Mouse (Mus musculus) liver, adult 2 months (tissue): ENCODE measurements around the gene Tmem26. TPM values are rescaled to one million over a fixed set of nuclear protein-coding genes. Genes with fewer than 3 reads are reported as not detected.
"Not testable (repeated sequence)": the region's sequence is repeated elsewhere in the genome, so short reads cannot be mapped to it uniquely, and the experiment has no call there.

Source experiments
- DNase-seq: peaks from one replicate; pipeline ENCODE4 v3.0.0-alpha.2; 2011; ENCODE audit warnings: low read depth, low spot score; ENCODE audit errors: extremely low read depth
- H3K27ac ChIP-seq: fragments of 200-500 bp; replicated peaks from 2 replicates; pipeline ENCODE4 v1.5.1; 2012; ENCODE audit warnings: low read depth, mild to moderate bottlenecking, control low read depth, inconsistent platforms, low read length; ENCODE audit not compliant: insufficient read depth
- H3K27me3 ChIP-seq: fragments of 200-500 bp; 2 replicates; pipeline ENCODE4 v1.6.1; 2012; ENCODE audit warnings: mild to moderate bottlenecking, moderate library complexity, low read length, inconsistent platforms; ENCODE audit not compliant: control insufficient read depth, insufficient read depth
- H3K36me3 ChIP-seq: fragments of 200-500 bp; 2 replicates; pipeline ENCODE4 v1.6.1; 2012; ENCODE audit warnings: low read length, inconsistent platforms; ENCODE audit not compliant: control insufficient read depth, insufficient read depth
- H3K4me1 ChIP-seq: fragments of 200-500 bp; 2 replicates; pipeline ENCODE4 v1.6.1; 2011; ENCODE audit warnings: low read length; ENCODE audit not compliant: control insufficient read depth, insufficient read depth
- H3K4me3 ChIP-seq: fragments of 200-500 bp; 2 replicates; pipeline ENCODE4 v1.5.1; 2011; ENCODE audit warnings: low read depth, mild to moderate bottlenecking, control low read depth, low read length, moderate library complexity; ENCODE audit not compliant: insufficient read depth
- H3K79me2 ChIP-seq: fragments of 200-500 bp; 2 replicates; pipeline ENCODE4 v1.6.1; 2012; ENCODE audit warnings: inconsistent platforms, mild to moderate bottlenecking, low read length, moderate library complexity; ENCODE audit not compliant: control insufficient read depth, insufficient read depth
- H3K9ac ChIP-seq: fragments of 200-500 bp; 2 replicates; pipeline ENCODE4 v1.6.1; 2012; ENCODE audit warnings: low read depth, mild to moderate bottlenecking, control low read depth, inconsistent platforms, low read length
- CTCF ChIP-seq: fragments of 200-500 bp; IDR thresholded peaks from 2 replicates; pipeline ENCODE4 v1.5.1; 2011; ENCODE audit warnings: low read depth, low read length, control low read depth
- POLR2A ChIP-seq: fragments of 200-500 bp; IDR thresholded peaks from 2 replicates; pipeline ENCODE4 v1.6.1; 2011; ENCODE audit warnings: low read length, control low read depth; ENCODE audit not compliant: insufficient read depth; ENCODE audit errors: extremely low read depth
- WGBS: fragments of 180-500 bp; shearing (Covaris S2); methylation state at CpG from one replicate; pipeline ENCODE4 v1.1.7; 2018; 5-methylcytosine and 5-hydroxymethylcytosine counted together
- polyA plus RNA-seq: library from polyadenylated mRNA; depleted of rRNA; stranded (reverse); fragments of >200 nt; gene quantifications from 2 replicates; pipeline ENCODE4 v1.2.3, GENCODE M21; 2012
- total RNA-seq: library from RNA; depleted of rRNA; stranded (reverse); fragments of >200 nt; gene quantifications from 2 replicates; pipeline ENCODE4 v1.2.3, GENCODE M21; 2014

Tmem26 gene
- total and polyA plus RNA-seq, 2 experiments, result 0.34 to 0.83 TPM

DNA sequence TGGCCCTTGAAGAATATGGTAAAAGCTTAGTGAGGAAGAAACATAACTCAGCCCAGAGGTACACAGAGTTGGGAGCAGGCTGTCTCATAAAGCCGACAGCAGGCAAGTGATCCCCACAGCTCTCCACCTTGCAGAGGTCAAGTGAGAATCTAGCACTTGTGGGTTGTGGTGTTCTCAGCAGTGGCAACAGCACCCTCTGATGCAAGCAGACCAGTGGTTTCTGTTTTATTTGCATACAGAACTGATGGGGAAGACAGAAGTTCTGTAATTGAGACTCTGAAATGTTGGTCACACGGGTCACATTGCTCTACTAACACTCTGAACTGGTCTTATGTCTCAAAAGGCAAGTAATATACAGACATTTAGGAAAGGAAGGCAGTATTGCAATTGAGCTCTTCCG is 12.2 kb downstream of the Tmem26 start:
- Histone ChIP-seq H3K36me3 (no peaks in the 10 kb centered on the region), H3K9ac (no peak overlapping the region), H3K79me2 (no peaks in the 10 kb centered on the region), H3K4me1 (peaks cover 14% of the 10 kb centered on the region), H3K27me3 (no peaks in the 10 kb centered on the region), H3K4me3 (no peak overlapping the region), H3K27ac (no peak overlapping the region)
- 96% methylated on average over 3 of the region's 3 CpGs for WGBS
- peak; percentile 44 for DNase-seq
- TF ChIP-seq CTCF (no peak), POLR2A (no peak)

DNA sequence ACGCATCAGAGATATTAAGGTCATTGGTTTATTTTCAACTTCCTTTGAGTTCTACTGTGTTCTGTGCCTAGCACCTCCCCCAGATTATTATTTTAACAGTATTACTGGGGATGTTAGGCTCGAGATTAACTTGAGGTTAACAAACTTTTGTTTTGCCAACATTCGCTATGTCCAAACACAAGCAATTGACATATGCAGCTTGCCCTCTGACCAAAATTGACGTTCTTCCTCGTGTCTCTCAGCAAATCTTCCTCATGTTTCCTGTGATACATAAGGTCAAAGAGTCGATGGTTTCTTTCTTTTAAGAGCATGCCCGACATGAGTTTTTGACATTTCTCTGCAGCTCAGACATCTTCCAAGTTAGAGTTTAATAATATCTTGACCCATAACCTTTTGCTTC is 13.9 kb downstream of the Tmem26 start:
- H3K4me3 ChIP-seq, result no peak overlapping the region
- no peaks in the 10 kb centered on the region for H3K79me2 ChIP-seq
- no peaks in the 10 kb centered on the region for H3K36me3 ChIP-seq
- peak; percentile 96 for DNase-seq
- H3K9ac ChIP-seq, result no peak overlapping the region
- TF ChIP-seq POLR2A (no peak), CTCF (no peak)
- no peaks in the 10 kb centered on the region for H3K27me3 ChIP-seq
- WGBS, result 2% methylated on average over 7 of the region's 7 CpGs
- H3K4me1 ChIP-seq, result peaks cover 14% of the 10 kb centered on the region
- H3K27ac ChIP-seq, result no peak overlapping the region

DNA sequence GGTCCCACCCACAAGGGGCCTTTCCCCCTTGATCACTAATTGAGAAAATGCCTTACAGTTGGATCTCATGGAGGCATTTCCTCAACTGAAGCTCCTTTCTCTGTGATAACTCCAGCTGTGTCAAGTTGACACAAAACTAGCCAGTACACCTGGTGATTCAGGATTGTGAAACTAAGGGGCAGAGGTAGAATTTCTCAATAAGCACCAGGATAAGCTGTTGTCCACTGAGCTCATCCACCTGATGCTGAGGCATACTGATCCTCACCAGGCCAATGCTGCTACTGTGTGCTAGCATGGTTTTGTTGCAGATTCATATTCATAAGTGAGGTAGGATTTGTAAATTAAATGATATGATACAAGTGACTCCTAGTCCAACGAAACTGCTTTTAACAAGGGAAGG is 15.5 kb downstream of the Tmem26 start:
- not testable (repeated sequence) for H3K27ac ChIP-seq, H3K27me3 ChIP-seq, H3K79me2 ChIP-seq, H3K4me3 ChIP-seq, H3K36me3 ChIP-seq, H3K9ac ChIP-seq
- peak; percentile 93 for DNase-seq
- peaks cover 14% of the 10 kb centered on the region for H3K4me1 ChIP-seq
- WGBS, result 95% methylated on average over 1 of the region's 1 CpGs

DNA sequence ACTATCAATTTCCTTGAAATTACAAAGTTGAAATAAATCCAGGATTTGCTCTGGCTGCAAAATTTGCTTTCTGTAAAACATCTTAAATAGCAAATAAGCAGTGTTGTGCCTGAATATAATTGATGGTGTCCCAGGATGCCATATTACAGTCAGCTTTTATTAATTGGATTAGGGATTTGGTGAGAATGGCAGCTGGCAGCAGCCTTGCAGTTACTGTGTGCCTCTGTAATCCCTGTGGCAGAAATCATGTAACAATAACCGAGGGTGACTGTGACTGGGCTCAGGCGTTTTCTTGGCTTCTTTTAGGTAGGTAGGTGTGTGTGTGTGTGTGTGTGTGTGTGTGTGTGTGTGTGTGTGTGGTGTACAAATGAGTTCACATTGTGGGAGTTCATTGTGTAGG is 16.8 kb downstream of the Tmem26 start:
- 80% methylated on average over 2 of the region's 2 CpGs for WGBS
- no peak for DNase-seq
- Histone ChIP-seq H3K36me3 (no peaks in the 10 kb centered on the region), H3K27me3 (no peaks in the 10 kb centered on the region), H3K4me3 (no peak overlapping the region), H3K27ac (no peak overlapping the region), H3K79me2 (no peaks in the 10 kb centered on the region), H3K4me1 (peaks cover 14% of the 10 kb centered on the region), H3K9ac (no peak overlapping the region)
- TF ChIP-seq CTCF, result no peak
- no peak for TF ChIP-seq POLR2A

DNA sequence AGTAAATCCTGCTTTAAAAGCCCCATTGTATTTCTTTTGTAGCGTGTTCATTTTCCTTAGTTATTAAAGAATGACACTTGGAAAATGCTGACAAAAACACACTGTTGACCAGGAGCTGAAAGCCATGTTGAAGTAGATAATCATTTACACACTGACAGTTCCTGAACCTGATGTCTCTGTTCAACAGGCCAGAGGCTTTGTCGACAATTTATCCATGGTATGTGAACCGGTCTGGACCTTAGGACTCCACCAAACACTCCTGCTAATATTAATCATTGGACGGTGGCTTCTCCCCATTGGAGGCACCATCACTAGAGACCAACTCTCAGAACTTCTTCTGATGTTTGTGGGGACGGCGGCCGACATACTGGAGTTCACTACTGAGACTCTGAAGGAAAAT is 27.5 kb downstream of the Tmem26 start:
- Histone ChIP-seq H3K36me3 (no peaks in the 10 kb centered on the region), H3K27me3 (no peaks in the 10 kb centered on the region), H3K4me3 (no peak overlapping the region), H3K79me2 (no peaks in the 10 kb centered on the region), H3K27ac (no peak overlapping the region), H3K4me1 (no peaks in the 10 kb centered on the region), H3K9ac (no peak overlapping the region)
- TF ChIP-seq POLR2A (no peak), CTCF (no peak)
- DNase-seq, result no peak
- 91% methylated on average over 7 of the region's 7 CpGs for WGBS

DNA sequence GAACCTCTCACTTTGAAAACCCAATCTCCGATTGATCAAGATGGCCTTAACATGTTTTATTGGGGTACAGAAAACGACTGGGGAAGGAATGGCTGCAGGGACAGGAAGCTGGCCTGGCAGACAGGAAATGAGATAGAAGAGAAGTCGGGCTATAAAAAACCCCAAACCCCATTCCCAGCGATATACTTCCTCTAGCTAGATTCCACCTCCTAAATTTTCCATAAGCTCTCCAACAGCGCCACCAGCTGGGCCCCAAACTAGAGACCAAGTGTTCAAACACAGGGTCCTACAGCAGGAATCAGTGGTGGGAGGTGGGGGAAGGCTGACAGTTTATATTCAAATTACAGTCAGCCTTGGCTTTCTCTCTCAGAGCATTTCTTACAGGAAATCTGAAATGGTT is 35.8 kb downstream of the Tmem26 start:
- DNase-seq, result peak; percentile 31
- TF ChIP-seq CTCF (peak; percentile 59), POLR2A (no peak)
- Histone ChIP-seq H3K27ac (no peak overlapping the region), H3K4me1 (no peaks in the 10 kb centered on the region), H3K36me3 (no peaks in the 10 kb centered on the region), H3K4me3 (no peak overlapping the region), H3K9ac (no peak overlapping the region), H3K27me3 (no peaks in the 10 kb centered on the region), H3K79me2 (no peaks in the 10 kb centered on the region)
- WGBS, result 46% methylated on average over 5 of the region's 5 CpGs

DNA sequence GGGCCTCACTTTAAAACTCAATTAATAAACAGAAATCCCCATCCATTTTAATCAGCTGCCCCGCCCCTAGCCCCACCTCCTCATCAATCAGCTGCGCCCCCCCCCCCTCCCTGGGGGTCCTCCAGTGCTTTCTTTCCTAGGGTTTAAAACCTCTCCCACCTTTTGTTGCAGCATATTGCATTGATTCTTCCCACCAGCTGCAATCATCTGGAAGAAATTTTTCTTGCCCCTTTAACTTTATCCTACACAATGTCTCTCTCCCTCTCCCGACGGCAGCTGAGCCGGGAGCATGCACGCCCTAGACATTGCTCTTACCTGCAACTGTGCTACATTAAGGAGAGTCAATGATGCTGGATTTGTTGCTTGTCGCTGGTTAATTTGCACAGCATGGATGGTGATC is 36.3 kb downstream of the Tmem26 start:
- Histone ChIP-seq H3K4me1 (no peaks in the 10 kb centered on the region), H3K27me3 (no peaks in the 10 kb centered on the region), H3K9ac (no peak overlapping the region), H3K79me2 (no peaks in the 10 kb centered on the region), H3K4me3 (no peak overlapping the region), H3K27ac (no peak overlapping the region), H3K36me3 (no peaks in the 10 kb centered on the region)
- 90% methylated on average over 7 of the region's 7 CpGs for WGBS
- DNase-seq, result no peak
- TF ChIP-seq CTCF (no peak), POLR2A (no peak)
